Mouse (Mus musculus) layer of hippocampus, postnatal 14 days (tissue): ENCODE measurements around the gene Sft2d2. TPM values are rescaled to one million over a fixed set of nuclear protein-coding genes. Genes with fewer than 3 reads are reported as not detected.
A peak's percentile ranks its signal among the peaks of the same experiment; 100 is the strongest.

ENCODE experiments used
- DNase-seq, 2 experiments: peaks; one replicate each; pipeline ENCODE4 v3.0.0; 2021 to 2022; ENCODE audit warnings: low spot score in 2 of 2, mixed read lengths in 1 of 2
- long read RNA-seq, 2 experiments: library from polyadenylated mRNA; stranded (forward); transcript quantifications; one replicate each; pipeline ENCODE4 v2.0.0; 2021
- total RNA-seq, 2 experiments: library from RNA; stranded (reverse); gene quantifications; 2 replicates each; pipeline ENCODE4 v1.2.3; 2021

Sft2d2 gene
- total RNA-seq = 1 to 10 TPM; 8.3 to 9.7 TPM
- long read RNA-seq, experiment 1, full-length matches to known transcripts = 4 of 8 reads
- long read RNA-seq, experiment 1, partial matches to known transcripts = 2 of 8 reads
- long read RNA-seq, experiment 1, other reads (novel, unspliced or antisense) = 2 of 8 reads
- long read RNA-seq, experiment 2, full-length matches to known transcripts = 4 of 9 reads
- long read RNA-seq, experiment 2, partial matches to known transcripts = 0 of 9 reads
- long read RNA-seq, experiment 2, other reads (novel, unspliced or antisense) = 5 of 9 reads

DNA sequence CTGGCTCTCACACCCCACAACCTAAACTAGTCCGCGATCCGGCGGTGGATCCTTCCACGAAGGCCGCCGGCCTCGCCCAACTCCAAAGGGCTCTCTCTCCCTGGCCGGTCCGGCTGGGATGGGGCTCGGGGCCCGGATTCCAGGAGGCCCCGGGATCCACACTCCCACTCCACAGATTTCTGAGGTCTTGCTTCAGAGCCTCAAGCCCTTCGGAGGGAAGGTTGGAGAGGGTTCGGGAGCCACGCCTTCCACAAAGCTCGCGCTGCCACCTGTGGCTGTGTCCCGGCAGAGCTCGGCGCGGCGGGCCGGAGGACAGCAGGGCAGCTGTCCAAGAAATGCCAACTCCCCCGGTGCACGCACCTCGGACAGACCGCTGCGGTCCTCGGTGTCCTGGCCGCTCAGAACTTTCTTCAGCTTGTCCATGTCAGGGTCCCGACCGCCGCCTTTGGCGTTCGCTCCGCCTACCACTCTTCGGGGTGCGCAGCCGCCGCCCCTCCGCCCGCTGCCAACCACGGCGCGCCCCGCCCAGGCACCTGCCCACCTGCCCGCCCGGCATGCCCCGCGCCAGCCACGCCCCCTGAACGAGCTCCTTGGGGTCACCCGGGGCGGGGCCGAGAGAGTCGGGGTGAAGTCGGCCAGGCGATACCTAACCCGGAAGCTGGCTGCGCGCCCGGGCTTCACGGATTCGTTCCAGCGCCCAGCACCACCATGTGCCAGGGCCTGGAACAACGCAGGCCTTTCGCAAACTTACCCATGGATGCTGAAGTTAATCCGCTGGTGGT is at the start of gene Sft2d2:
TSS of gene Sft2d2 (minus strand) at position 559 of the 782 bp plus-strand sequence.
- peak; percentile 60 to 61 for DNase-seq

DNA sequence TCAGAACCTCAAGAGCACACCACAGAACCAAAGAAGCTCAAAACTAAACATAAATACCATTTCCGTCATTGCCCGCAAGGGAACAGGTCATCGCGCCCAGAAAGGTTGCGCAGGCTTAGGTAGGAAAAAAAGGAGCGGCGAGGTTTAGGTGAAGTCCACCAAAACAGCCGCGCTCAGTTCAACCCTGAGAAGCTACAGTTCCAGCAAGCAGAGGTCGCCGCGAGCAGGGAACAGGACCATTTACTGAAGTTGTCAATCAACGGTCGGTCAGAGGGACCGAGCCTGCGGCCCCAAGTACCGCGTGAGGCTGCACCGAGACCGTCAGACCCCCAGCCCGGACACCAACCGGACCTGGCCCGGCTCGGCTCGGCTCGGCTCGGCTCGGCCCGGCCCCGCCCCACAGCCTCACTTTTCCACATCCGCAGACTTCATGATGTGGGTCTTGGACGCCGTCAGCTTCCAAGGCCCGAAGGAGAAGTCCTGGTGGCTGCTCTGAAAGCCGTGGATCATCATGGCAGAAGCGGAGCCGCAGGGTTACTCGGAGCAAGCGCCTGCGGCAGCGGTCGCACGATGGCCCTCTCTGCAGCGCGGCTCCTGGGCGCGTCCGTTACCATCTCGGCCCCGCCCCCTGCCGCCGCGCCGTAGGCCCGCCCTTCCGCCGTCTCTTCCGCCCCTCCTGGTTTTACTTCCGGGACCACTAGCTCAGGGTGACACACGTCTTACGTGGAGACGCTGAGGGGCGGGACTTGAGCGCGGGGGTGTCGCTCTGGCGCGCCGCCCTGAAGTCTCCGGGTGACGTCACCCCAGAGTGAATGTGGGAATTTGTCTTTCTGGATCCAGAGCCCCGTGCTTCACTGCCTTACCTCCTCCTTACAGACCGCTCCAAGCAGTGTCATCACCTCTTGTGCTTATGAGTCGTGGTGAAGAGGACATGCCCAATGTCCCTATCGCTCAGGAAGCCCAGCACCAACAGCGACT is 42.4 kb upstream of the Sft2d2 start, which contains the start of gene Tiprl:
TSS of gene Tiprl (minus strand) at position 676 of the 978 bp plus-strand sequence.
- peak; percentile 96 to 97 for DNase-seq

DNA sequence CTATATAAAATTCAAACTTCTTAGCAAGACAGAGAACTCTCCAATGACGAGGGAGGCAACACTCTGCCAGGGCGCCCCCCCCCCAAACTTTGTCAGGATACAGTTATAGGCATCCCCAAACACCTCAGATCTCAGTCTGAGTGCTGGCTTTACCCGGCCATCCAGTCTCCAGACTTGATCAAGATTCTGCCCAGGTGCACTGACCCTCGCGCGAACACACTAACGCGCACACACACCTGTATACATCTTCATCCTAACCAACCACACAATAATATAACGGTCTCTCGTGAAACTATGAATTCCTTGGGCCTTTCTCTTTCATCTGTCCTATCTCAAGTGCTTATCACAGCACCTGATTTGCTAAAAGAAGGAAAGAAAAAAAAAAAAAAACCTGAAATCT is 41.6 kb upstream of the Sft2d2 start:
- DNase-seq = no peak

DNA sequence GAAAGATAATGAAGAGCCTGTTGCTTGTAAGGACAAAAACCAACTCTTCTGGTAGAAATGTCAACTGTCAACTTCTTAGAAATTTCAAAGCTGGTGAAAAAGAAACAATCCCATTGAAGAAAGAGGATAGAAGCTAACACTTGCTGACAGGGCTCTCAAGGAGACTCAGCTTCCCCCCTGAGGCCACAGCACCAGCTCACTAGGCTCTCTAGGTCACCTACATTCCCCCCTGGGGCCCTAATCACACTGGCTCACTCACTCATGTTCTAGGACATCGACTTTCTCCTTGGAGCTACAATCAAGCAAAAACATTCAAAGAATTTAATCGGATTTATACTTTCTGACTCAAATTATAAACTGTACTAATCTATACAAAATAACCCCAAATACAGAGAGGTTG is 39.6 kb upstream of the Sft2d2 start:
- no peak for DNase-seq

DNA sequence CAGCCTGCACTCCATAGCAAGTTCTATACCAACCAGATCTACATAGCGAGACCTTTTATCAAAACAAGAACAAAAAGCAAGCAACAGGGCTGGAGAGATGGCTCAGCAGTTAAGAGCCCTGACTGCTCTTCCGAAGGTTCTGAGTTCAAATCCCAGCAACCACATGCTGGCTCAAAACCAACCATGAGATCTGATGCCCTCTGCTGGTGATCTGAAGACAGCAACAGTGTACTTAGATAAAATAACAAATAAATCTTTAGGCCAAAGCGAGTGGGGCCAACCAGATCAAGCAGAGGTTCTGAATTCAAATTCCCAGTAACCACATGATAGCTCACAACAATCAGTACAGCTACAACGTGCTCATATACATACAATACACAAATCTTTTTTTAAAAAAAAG is 36.5 kb upstream of the Sft2d2 start:
- DNase-seq = no peak

DNA sequence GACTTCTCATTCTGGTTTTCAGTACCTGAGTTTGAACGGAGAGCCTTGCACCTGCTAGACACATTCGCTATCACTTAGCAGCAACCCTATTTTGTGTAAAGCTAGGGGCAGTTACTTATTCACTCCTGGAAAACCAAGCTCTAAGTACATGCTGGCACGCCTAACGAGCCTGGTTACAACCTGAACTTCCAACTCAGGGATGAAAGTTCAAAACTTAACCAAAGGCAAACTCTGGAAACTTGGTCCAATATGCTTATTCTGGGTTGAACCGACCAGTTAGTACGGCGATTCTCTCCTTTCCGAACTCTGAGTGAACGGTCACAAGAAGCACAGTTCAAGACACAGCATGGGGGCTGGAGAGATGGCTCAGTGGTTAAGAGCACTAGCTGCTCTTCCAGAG is 35.3 kb upstream of the Sft2d2 start:
- no peak for DNase-seq

DNA sequence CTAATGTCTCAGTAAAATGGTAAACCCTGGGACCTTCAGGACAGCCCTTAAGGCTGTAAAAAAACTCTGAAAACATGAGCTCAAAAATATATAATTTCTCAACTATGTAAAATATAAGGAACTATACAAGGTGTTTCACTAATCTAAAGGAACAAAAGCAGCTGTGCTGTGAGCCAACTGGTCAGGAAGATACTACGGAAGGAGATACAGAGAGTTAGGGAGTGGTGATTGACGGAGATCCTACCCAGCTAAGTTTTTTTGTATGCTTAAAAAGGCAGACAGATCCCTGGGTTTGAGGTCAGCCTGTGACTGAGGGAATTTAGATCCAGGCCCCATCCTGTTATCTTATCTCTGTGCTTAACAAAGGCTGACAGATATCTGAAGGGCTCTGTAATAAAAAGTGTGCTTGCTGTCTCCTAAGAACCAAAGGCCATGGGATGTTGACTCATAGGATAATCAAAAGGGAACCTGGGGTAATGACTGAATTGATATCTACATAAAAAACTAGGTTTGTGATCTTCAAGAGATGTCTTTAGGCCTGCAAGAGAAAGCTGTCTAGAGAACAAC is 22.9 kb upstream of the Sft2d2 start:
- no peak for DNase-seq

DNA sequence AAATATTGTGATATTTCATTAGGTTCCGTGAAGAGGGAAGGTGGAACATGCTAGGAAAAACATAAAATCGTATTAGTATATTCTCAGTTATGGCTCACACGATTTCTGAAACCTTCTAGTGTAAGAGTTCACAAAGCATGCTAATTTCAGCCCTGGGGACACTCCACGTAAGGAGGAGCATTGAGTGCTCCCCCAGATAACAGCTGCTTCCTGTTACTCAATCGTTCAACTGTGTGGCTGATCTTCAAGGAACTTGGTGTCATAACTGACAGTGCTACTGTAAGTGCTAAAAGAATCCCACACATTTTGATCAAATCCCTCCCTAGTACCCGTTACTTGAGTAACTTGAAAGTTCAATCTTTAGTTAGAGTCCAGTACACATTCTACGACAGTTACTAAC is 21.6 kb upstream of the Sft2d2 start:
- DNase-seq = no peak

DNA sequence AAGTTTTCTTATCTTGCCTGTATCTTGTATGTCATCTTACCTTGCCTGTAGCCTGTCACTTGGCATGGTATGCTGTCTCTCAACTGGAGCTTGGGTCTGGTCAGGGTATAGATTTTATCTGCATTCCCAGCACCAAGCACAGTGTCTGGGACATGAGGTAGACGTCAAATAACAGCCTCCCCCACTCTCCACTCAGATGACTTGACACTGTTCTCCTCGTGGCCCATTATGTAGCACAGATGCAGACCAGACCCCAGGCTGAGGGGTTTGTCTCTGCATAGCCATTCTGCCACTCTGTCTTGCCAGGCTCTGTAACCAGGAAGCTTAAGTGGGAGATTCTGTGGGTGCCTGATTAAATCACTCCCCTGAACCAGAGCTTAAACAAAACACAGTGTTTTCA is 11.4 kb upstream of the Sft2d2 start:
- no peak for DNase-seq

DNA sequence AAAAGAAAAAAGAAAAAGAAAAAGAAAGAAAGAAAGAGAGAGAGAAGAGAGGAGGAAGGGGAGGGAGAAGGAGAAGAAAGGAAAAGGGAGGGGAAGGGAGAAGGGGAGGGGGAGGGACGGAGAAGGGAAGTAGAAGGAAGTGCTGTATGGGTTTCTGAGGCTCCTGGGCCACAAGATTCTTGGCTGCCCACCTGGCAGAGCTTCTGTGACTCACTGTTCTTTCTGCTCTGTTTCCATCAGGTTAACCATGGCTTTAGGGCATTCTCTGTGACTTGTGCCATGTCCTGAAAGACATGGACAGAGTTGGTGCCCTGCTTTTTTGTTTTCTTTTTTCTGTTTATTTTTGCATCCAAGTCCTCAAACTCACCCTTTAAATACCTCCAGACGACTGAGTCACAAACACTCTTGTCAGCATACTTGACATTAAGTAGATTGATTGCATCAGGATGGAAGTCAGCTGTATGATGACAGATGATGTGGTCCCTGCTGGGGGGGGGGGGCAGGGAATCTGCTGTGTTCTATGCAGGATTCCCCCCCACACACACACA is 9.3 kb upstream of the Sft2d2 start:
- no peak for DNase-seq

DNA sequence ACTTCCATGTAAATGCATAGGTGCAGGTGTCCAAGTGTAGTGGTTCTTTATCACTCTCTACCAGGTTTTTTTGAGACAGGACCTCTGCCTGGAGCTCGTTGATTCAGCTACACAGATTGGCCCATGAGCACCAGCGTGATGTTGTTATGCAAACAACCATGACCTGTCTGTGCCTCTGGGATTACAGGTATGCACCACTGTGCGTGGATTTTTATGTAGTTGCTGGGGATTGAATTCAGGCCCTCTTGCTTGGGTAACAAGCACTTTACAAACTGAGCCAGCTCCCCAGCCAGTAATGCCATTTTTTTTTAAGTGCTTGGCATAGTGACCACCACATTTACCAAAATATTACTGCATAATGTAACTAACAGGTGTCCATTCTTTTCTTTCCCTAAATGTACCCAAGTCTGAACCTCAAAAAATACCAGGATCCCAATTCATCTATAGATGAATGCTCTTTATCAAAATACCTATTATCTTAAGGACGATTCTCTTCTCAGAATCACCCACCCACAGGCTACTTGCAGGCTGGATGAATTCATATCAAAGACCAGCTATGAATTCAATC is 7.3 kb upstream of the Sft2d2 start:
- DNase-seq = no peak

DNA sequence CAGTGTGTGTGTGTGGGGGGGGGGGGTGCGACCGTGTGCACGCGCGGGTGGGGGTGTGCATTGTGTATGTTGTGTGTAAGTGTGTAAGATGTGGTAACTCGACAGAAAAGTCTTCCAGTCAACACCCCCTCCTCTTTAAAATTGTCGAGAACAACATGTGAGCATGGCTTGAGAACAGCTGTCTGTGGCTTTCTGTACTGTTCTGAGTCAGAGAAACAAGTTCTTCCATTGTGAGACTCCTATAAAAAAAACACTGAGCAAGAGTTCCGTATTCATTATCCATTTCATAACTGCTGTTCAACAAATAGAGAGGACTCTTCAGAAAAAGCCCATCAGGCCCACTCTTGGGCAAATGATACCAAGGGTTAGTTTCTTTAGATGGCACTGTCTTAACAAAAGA is 6.5 kb upstream of the Sft2d2 start:
- DNase-seq = no peak

DNA sequence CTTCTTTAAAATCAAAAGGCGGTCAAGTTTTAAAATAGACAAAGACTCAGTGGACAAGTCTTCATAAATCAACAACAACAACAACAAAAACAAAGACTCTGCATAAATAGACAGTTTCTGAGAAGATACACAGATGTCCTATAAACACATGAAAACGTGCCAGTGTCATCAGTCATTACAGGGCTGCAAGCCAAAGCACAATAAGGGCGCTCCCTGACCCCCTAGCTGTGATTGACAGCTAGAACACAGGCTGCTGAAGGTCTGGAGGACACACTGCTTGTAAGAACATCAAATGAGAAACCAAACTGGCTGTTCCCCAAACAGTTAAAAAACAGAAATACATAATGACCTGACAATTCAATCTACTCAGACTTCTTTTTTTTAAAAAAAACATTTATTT is 5.4 kb upstream of the Sft2d2 start:
- DNase-seq = no peak

DNA sequence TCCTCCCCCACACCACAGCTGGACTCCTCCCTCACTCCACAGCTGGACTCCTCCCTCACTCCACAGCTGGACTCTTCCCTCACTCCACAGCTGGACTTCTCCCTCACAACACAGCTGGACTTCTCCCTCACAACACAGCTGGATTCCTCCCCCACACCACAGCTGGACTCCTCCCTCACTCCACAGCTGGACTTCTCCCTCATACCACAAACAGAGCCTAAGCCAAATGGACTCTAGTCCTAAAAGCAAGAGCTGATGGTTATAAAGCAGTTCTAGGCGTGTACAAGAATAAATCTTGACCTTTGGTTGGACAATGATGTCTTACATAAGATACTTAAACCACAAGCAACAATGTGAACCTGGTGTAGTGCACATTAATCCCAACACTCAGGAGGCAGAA is 4.7 kb upstream of the Sft2d2 start:
- no peak for DNase-seq

DNA sequence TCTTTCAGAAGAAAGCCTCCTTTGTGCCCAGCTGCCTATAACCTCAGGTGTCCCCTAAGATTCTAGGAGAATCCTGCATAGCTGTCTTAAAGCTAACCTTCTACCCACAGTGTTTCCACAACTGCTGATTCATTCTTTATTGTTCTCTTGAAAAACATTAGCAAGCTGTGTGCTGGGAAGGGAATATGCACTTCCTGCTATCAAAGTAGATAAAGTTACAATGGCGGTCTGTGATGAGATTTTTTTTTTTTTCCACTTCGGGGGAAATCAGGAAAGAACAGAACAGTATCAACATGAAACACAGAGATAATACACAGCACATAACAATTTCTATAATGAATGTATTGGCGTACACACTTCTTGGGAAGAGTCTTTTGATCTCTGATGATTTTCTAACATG is 3.6 kb upstream of the Sft2d2 start:
- no peak for DNase-seq

DNA sequence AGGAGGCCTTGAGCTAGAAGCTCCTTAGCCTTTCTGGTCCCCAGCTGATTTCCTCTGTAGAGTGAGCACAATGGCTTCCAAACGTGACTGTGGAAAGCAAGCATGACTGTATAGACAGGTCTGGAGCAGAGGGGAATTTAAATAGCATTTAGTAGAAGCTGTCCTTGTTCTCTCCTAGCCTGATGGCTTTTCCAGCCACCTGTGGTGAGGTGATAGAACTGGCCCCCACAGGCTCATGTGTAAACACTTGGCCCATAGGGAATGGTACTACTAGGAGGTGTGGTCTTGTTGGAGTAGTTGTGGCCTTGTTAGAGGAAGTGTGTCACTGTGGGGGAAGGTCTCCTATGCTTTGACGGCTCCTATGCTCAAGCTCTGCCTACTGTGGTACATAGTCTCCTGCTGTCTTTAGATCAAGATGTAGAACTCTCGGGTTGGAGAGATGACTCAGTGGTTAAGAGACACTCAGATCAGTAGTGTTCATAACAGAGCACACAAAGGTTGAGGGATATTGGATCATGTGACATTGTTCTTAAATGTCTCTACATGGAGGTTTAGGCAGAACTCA is 1.2 kb upstream of the Sft2d2 start:
- DNase-seq = no peak

DNA sequence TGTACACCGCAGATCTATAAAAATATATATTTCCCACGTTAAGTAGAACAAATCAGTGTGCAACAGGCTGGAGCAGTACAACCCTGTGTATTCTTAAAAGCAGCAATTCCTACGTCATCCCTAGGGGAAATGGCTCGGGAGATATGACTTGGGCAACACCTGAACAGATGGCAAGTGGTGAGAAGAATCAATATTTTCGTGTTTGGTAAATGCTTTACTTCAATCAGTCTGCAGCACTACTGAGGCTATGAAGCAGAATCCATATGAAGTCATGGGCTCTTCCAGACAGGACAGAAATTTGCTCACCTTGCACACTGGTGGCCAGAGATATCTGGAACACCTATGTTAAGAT is 400 bp upstream of the Sft2d2 start:
- DNase-seq = no peak

DNA sequence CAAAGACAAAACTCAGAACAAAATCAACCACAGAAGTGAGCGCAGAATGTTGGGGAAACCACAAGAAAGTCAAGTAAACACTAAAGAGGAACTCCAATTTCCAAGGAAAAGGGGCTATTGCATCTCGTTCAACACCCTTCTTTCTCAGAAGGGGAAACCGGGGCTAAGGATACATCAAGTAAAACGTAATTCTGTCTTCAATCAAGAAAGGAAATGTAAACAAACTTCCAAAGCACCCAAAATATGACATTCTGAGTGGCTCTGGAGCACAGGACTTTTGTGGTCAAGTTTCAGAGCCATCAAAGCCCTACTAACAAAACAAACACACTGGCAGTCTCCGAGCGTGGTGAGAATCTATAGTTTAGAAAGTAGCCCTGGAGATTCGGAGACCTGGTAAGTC is 812 bp downstream of the Sft2d2 start:
- no peak for DNase-seq

DNA sequence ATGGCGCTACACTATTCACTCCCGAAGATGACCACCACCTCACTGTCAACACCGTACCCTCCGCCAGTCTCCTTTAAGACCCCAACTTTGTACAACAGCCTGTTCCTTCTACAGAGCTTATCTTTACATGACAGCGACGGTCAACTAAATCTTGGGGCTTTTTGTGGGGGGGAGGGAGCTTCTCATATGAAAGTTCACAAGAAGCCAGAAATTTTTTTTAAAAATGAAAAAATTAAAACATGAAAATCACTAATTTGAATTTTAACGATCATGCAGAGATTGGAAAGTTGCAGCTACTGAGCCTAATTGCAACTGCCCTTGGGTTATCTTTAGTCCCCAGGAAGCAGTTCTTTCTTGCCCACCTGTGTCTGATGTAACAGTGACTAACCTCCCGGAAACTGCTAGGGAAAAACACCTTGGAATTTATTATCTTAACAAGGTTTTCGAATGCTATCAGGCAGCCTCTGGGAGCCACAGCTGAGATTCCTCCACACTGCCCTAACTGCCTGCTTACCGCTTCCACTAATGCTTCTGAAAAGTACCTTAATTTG is 1.4 kb downstream of the Sft2d2 start:
- no peak for DNase-seq

DNA sequence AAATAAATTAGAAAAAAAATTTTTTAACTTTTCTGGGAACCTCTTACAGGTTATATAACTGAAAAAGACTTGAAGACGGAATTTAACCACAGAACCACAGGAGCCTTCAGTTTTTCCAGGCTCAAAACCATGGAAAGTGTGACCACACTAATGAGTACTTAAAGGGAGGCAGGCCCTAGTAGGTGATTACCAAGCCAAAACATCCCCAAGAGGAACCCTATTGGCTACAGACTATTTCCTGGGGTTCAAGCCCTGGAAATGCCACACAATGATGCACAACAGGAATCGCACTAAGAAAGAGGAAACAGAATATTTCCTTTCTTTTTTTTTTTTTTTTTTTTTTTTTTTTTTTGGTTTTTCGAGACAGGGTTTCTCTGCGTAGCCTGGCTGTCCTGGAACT is 2.1 kb downstream of the Sft2d2 start:
- no peak for DNase-seq
